Mouse (Mus musculus) ES-E14 (cell line): Measurements from ENCODE around the gene Spg7. TPM values are rescaled to one million over a fixed set of nuclear protein-coding genes. Genes with fewer than 3 reads are reported as not detected.
"Not testable (repeated sequence)": the region's sequence is repeated elsewhere in the genome, so short reads cannot be mapped to it uniquely, and the experiment has no call there.

ENCODE experiments used
- DNase-seq: peaks from one replicate; pipeline ENCODE4 v3.0.0-alpha.2; 2013; ENCODE audit warnings: low read depth, low spot score
- H3K27ac ChIP-seq: 2 replicates; pipeline ENCODE4 v1.5.1; 2012; ENCODE audit warnings: low read depth, mild to moderate bottlenecking, low read length, moderate library complexity, mixed read lengths; ENCODE audit not compliant: poor library complexity, insufficient read depth, severe bottlenecking
- H3K36me3 ChIP-seq: 2 replicates; pipeline ENCODE4 v1.6.1; 2012; ENCODE audit warnings: mild to moderate bottlenecking, low read length, moderate library complexity, mixed read lengths; ENCODE audit not compliant: control insufficient read depth, poor library complexity, insufficient read depth, severe bottlenecking
- H3K4me1 ChIP-seq, 2 experiments: fragments of 150-350 bp in 1 of 2; sonication (generic) in 1 of 2; 2 replicates each; pipeline ENCODE4 v1.6.1; 2012; ENCODE audit warnings: low read length in 2 of 2, mild to moderate bottlenecking in 1 of 2, mixed read lengths in 1 of 2; ENCODE audit not compliant: control insufficient read depth in 2 of 2, insufficient read depth in 2 of 2, poor library complexity in 1 of 2
- H3K4me3 ChIP-seq, 2 experiments: fragments of 150-350 bp in 1 of 2; sonication (generic) in 1 of 2; 2 replicates each; pipeline ENCODE4 v1.5.1; 2012; ENCODE audit warnings: low read length in 2 of 2, low read depth in 1 of 2, mild to moderate bottlenecking in 1 of 2, mixed read lengths in 1 of 2; ENCODE audit not compliant: insufficient read depth in 1 of 2, poor library complexity in 1 of 2, severe bottlenecking in 1 of 2
- H3K9ac ChIP-seq: 2 replicates; pipeline ENCODE4 v1.6.1; 2012; ENCODE audit warnings: low read depth, mild to moderate bottlenecking, low read length, mixed read lengths; ENCODE audit not compliant: poor library complexity, insufficient read depth, severe bottlenecking
- H3K9me3 ChIP-seq: fragments of 150-350 bp; sonication (generic); 2 replicates; pipeline ENCODE4 v1.6.1; 2012; ENCODE audit warnings: low read depth, mild to moderate bottlenecking, low read length; ENCODE audit not compliant: control insufficient read depth, insufficient read depth
- CHD2 ChIP-seq: IDR thresholded peaks from 2 replicates; pipeline ENCODE4 v1.6.1; 2014; ENCODE audit warnings: mild to moderate bottlenecking, low read depth, low read length, inconsistent platforms
- HCFC1 ChIP-seq: IDR thresholded peaks from 2 replicates; pipeline ENCODE4 v1.6.1; 2012; ENCODE audit warnings: low read length, inconsistent platforms, borderline replicate concordance; ENCODE audit not compliant: insufficient read depth
- MAFK ChIP-seq: IDR thresholded peaks from 2 replicates; pipeline ENCODE4 v1.6.1; 2014; ENCODE audit warnings: mild to moderate bottlenecking, low read depth, low read length, inconsistent platforms; ENCODE audit not compliant: insufficient read depth
- ZC3H11A ChIP-seq: IDR thresholded peaks from 2 replicates; pipeline ENCODE4 v1.6.1; 2012; ENCODE audit warnings: low read depth, mild to moderate bottlenecking, inconsistent platforms, low read length, borderline replicate concordance
- ZNF384 ChIP-seq: IDR thresholded peaks from 2 replicates; pipeline ENCODE4 v1.6.1; 2012; ENCODE audit warnings: low read depth, low read length, inconsistent platforms
- in situ Hi-C, 2 experiments: fragments of 600-800 bp; cut with MboI; formaldehyde crosslinking; loops; one replicate each; pipeline ENCODE4 v1.15.1; 2025; ENCODE audit warnings: low sequenced_read_pairs in 2 of 2, inconsistent platforms in 1 of 2; ENCODE audit not compliant: unreplicated experiment in 2 of 2
- total RNA-seq: library from RNA; depleted of rRNA; stranded (reverse); fragments of 300-350 nt; gene quantifications from 2 replicates; pipeline ENCODE4 v1.2.3, GENCODE M21; 2012

The Spg7 gene
- total RNA-seq, 1 experiment: 106 TPM

GRCm38 (mm10) chr8:123024226-123024625 lies 38.5 kb upstream of the Spg7 start:
- H3K9me3 ChIP-seq: no peaks in the 10 kb centered on the region
- in situ Hi-C loops: no loop called here
- no peak for DNase-seq
- H3K4me1 ChIP-seq: peaks cover 13 to 20% of the 10 kb centered on the region in 2 experiments
- no peak overlapping the region for H3K4me3 ChIP-seq
- H3K27ac ChIP-seq: no peak overlapping the region
- H3K9ac ChIP-seq: no peak overlapping the region
- TF ChIP-seq CHD2 (no peak), MAFK (no peak), HCFC1 (no peak), ZC3H11A (no peak), ZNF384 (no peak)
- H3K36me3 ChIP-seq: no peaks in the 10 kb centered on the region

- in situ Hi-C loops: no loop called here
- peaks cover 13 to 16% of the 10 kb centered on the region in 2 experiments for H3K4me1 ChIP-seq
- H3K4me3 ChIP-seq: no peak overlapping the region
- no peak overlapping the region for H3K9ac ChIP-seq
- DNase-seq: no peak
- H3K36me3 ChIP-seq: no peaks in the 10 kb centered on the region
- TF ChIP-seq ZC3H11A: no peak
- TF ChIP-seq MAFK: no peak
- no peak for TF ChIP-seq CHD2
- no peak for TF ChIP-seq ZNF384
- no peak for TF ChIP-seq HCFC1
- no peaks in the 10 kb centered on the region for H3K9me3 ChIP-seq
- no peak overlapping the region for H3K27ac ChIP-seq
Measured at GRCm38 (mm10) chr8:123025951-123026351, 36.8 kb upstream of the Spg7 start.

- in situ Hi-C loops: no loop called here
- H3K9me3 ChIP-seq: no peaks in the 10 kb centered on the region
- no peak overlapping the region for H3K4me3 ChIP-seq
- H3K36me3 ChIP-seq: no peaks in the 10 kb centered on the region
- no peak overlapping the region for H3K27ac ChIP-seq
- TF ChIP-seq HCFC1 (no peak), CHD2 (no peak), ZNF384 (no peak), ZC3H11A (no peak), MAFK (no peak)
- H3K4me1 ChIP-seq: peaks cover 6 to 21% of the 10 kb centered on the region in 2 experiments; a peak in 3 of 4 replicates
- DNase-seq: no peak
- no peak overlapping the region for H3K9ac ChIP-seq
Measured at GRCm38 (mm10) chr8:123027786-123028185, 35.0 kb upstream of the Spg7 start.

- H3K9ac ChIP-seq, in situ Hi-C loops, DNase-seq, H3K27ac ChIP-seq, H3K36me3 ChIP-seq, H3K9me3 ChIP-seq, H3K4me3 ChIP-seq: not testable (repeated sequence)
- H3K4me1 ChIP-seq: peaks cover 5 to 24% of the 10 kb centered on the region in 2 experiments; a peak in 3 of 4 replicates
Measured at GRCm38 (mm10) chr8:123030091-123030490, 32.7 kb upstream of the Spg7 start.

GRCm38 (mm10) chr8:123031321-123031978 lies 31.3 kb upstream of the Spg7 start:
- no peak overlapping the region for H3K4me3 ChIP-seq
- no peaks in the 10 kb centered on the region for H3K9me3 ChIP-seq
- H3K4me1 ChIP-seq: peaks cover 8 to 19% of the 10 kb centered on the region in 2 experiments
- DNase-seq: no peak
- H3K27ac ChIP-seq: no peak overlapping the region
- H3K9ac ChIP-seq: no peak overlapping the region
- TF ChIP-seq ZC3H11A (no peak), CHD2 (no peak), MAFK (no peak), ZNF384 (no peak), HCFC1 (no peak)
- in situ Hi-C loops: no loop called here
- no peaks in the 10 kb centered on the region for H3K36me3 ChIP-seq
